Mouse (Mus musculus) small intestine, adult 10 weeks (tissue): ENCODE results near the gene Krtap5-4. TPM values are rescaled to one million over a fixed set of nuclear protein-coding genes. Genes with fewer than 3 reads are reported as not detected.

ENCODE experiments used
- polyA plus RNA-seq: library from polyadenylated mRNA; stranded (reverse); fragments of 350-450 nt; fragmentation: Illumina TruSeq; extraction: RNeasy Lipid Tissue Mini Kit (QIAGEN cat#74804); gene quantifications from one replicate; pipeline ENCODE4 v1.2.3, GENCODE M21; 2014; ENCODE audit warnings: low replicate concordance

Gene Krtap5-4
- not detected for polyA plus RNA-seq

GRCm38 (mm10) chr7:142303249-142303648 is at the start of gene Krtap5-4:
Gene Krtap5-4 (plus strand): TSS chr7:142303549.

GRCm38 (mm10) chr7:142258254-142258653 is 45.1 kb upstream of the Krtap5-4 start, which contains the start of gene Gm2431:
Gene Gm2431 (minus strand): TSS chr7:142258354.

GRCm38 (mm10) chr7:142274263-142274662 is 29.1 kb upstream of the Krtap5-4 start, which contains the start of gene Gm4559:
Gene Gm4559 (minus strand): TSS chr7:142274363.

GRCm38 (mm10) chr7:142297018-142297417 is 6.3 kb upstream of the Krtap5-4 start, which contains the start of gene Krtap5-1:
Gene Krtap5-1 (minus strand): TSS chr7:142297118.

Other genes with a start within 250 kb of the Krtap5-4 start
- gene Mob2, start 242.5 kb upstream of the Krtap5-4 start, polyA plus RNA-seq = 6.8 TPM
- 0.26 TPM for gene Dusp8, start 207.7 kb upstream of the Krtap5-4 start, polyA plus RNA-seq
- not detected for gene Gm45618, start 182.8 kb upstream of the Krtap5-4 start, polyA plus RNA-seq
- not detected for gene Gm39115, start 167.5 kb upstream of the Krtap5-4 start, polyA plus RNA-seq
- gene Gm45337, start 158.9 kb upstream of the Krtap5-4 start, polyA plus RNA-seq = not detected
- not detected for gene Gm29735, start 146.4 kb upstream of the Krtap5-4 start, polyA plus RNA-seq
- gene Gm4553, start 137.8 kb upstream of the Krtap5-4 start, polyA plus RNA-seq = not detected
- not detected for gene Krtap5-2, start 127.5 kb upstream of the Krtap5-4 start, polyA plus RNA-seq
- not detected for gene Gm10153, start 113.2 kb upstream of the Krtap5-4 start, polyA plus RNA-seq
- not detected for gene Krtap5-3, start 102.2 kb upstream of the Krtap5-4 start, polyA plus RNA-seq
- gene Gm7579, start 91.7 kb upstream of the Krtap5-4 start, polyA plus RNA-seq = not detected
- gene Krtap5-5, start 73.6 kb upstream of the Krtap5-4 start, polyA plus RNA-seq = not detected
- not detected for gene Gm40460, start 62.5 kb upstream of the Krtap5-4 start, polyA plus RNA-seq
- not detected for gene Gm2431, start 45.2 kb upstream of the Krtap5-4 start, polyA plus RNA-seq
- gene Gm4559, start 29.2 kb upstream of the Krtap5-4 start, polyA plus RNA-seq = not detected
- gene Krtap5-1, start 6.4 kb upstream of the Krtap5-4 start, polyA plus RNA-seq = not detected
- not detected for gene Ifitm10, start 70.2 kb downstream of the Krtap5-4 start, polyA plus RNA-seq
- 3.2 TPM for gene Gm49369, start 79.1 kb downstream of the Krtap5-4 start, polyA plus RNA-seq
- 5.2 TPM for gene Ctsd, start 84.5 kb downstream of the Krtap5-4 start, polyA plus RNA-seq
- not detected for gene Syt8, start 131.3 kb downstream of the Krtap5-4 start, polyA plus RNA-seq
- not detected for gene Tnni2, start 138.3 kb downstream of the Krtap5-4 start, polyA plus RNA-seq
- gene Lsp1, start 157.3 kb downstream of the Krtap5-4 start, polyA plus RNA-seq = 5.2 TPM
- not detected for gene Tnnt3, start 195.3 kb downstream of the Krtap5-4 start, polyA plus RNA-seq
- 0.71 TPM for gene Mrpl23, start 229.1 kb downstream of the Krtap5-4 start, polyA plus RNA-seq